ENCODE assay signal across 38 mouse cellular contexts in the genomic region with DNA sequence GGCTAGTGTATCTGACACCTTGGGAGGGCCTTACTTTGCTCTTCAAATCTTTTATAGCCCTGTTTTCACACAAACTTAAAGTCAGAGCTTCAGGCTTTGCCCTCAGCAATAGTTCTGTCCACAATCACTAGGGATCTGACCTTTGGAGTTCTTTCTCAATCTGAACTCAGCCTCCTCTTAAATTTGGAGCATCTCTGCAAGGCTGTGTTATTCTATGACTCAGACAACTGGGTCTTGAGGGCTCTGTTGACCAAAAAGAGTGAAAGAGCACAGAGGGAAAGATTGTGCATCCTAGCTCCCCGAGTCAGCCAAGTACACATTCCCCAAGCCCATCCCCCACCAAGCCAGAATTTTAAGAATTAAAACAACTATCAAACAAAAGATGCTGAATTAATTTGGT. TPM values are rescaled to one million over a fixed set of nuclear protein-coding genes. Genes with fewer than 3 reads are reported as not detected.
"Had no signal": no experiment of that assay in that cellular context is flagged by ENCODE, and none has a peak within 500 bp of the region (broad histone marks: within the 10 kb centered on the region; RNA-seq: fewer than 3 reads in every experiment).

No protein-coding gene starts in this region.

- ATAC-seq: liver, embryonic 12.5 days; liver, postnatal 0 days; lung, postnatal 0 days; midbrain, embryonic 13.5 days; midbrain, embryonic 15.5 days; midbrain, embryonic 16.5 days had no signal

- H3K4me3 ChIP-seq: limb, embryonic 10.5 days; limb, embryonic 12.5 days; limb, embryonic 13.5 days; limb, embryonic 15.5 days; liver, embryonic 12.5 days; liver, embryonic 13.5 days; liver, embryonic 15.5 days; lung, embryonic 15.5 days; megakaryocyte, embryonic 14.5 days; midbrain, embryonic 10.5 days; midbrain, embryonic 12.5 days; midbrain, embryonic 13.5 days; midbrain, embryonic 15.5 days; myocyte; neural tube, embryonic 12.5 days; neural tube, embryonic 13.5 days had no signal

- H3K36me3 ChIP-seq: limb, embryonic 10.5 days; limb, embryonic 12.5 days; limb, embryonic 13.5 days; limb, embryonic 15.5 days; liver, embryonic 12.5 days; liver, embryonic 13.5 days; liver, embryonic 15.5 days; lung, embryonic 15.5 days; midbrain, embryonic 10.5 days; midbrain, embryonic 12.5 days; midbrain, embryonic 13.5 days; midbrain, embryonic 15.5 days; neural tube, embryonic 12.5 days; neural tube, embryonic 13.5 days had no signal

- H3K9me3 ChIP-seq: limb, embryonic 10.5 days; limb, embryonic 12.5 days; limb, embryonic 15.5 days; liver, embryonic 12.5 days; liver, embryonic 13.5 days; liver, embryonic 15.5 days; lung, embryonic 15.5 days; midbrain, embryonic 10.5 days; midbrain, embryonic 12.5 days; midbrain, embryonic 13.5 days; midbrain, embryonic 15.5 days; neural tube, embryonic 12.5 days; neural tube, embryonic 13.5 days had no signal

- H3K4me1 ChIP-seq: limb, embryonic 10.5 days; limb, embryonic 12.5 days; limb, embryonic 13.5 days; limb, embryonic 15.5 days; liver, embryonic 12.5 days; liver, embryonic 13.5 days; liver, embryonic 15.5 days; lung, embryonic 15.5 days; megakaryocyte, embryonic 14.5 days; midbrain, embryonic 10.5 days; midbrain, embryonic 12.5 days; midbrain, embryonic 13.5 days; midbrain, embryonic 15.5 days; neural tube, embryonic 12.5 days; neural tube, embryonic 13.5 days had no signal

- H3K9ac ChIP-seq: limb, embryonic 12.5 days; limb, embryonic 13.5 days; limb, embryonic 15.5 days; liver, embryonic 12.5 days; liver, embryonic 13.5 days; liver, embryonic 14.5 days; liver, embryonic 15.5 days; liver, postnatal 0 days; lung, embryonic 14.5 days; lung, embryonic 15.5 days; midbrain, embryonic 12.5 days; midbrain, embryonic 13.5 days; midbrain, embryonic 15.5 days; neural tube, embryonic 12.5 days; neural tube, embryonic 13.5 days had no signal

- DNase-seq: left cerebral cortex, postnatal 4 days; liver; liver, embryonic 13.5 days; liver, postnatal 0 days; lung, adult 18-20 months; lung, adult 2 months; lung, embryonic 14.5 days; lung, postnatal 10 days; lung, postnatal 14 days; lung, postnatal 36 days; lung, postnatal 4 days had no signal

- H3K27me3 ChIP-seq: limb, embryonic 12.5 days; limb, embryonic 13.5 days; limb, embryonic 15.5 days; liver, embryonic 12.5 days; liver, embryonic 13.5 days; liver, embryonic 15.5 days; lung, embryonic 15.5 days; megakaryocyte, embryonic 14.5 days; midbrain, embryonic 12.5 days; midbrain, embryonic 13.5 days; midbrain, embryonic 15.5 days; neural tube, embryonic 12.5 days; neural tube, embryonic 13.5 days had no signal

- H3K4me2 ChIP-seq: limb, embryonic 12.5 days; limb, embryonic 13.5 days; limb, embryonic 15.5 days; liver, embryonic 11.5 days; liver, embryonic 12.5 days; liver, embryonic 13.5 days; liver, embryonic 15.5 days; lung, embryonic 14.5 days; lung, embryonic 15.5 days; midbrain, embryonic 11.5 days; midbrain, embryonic 12.5 days; midbrain, embryonic 13.5 days; midbrain, embryonic 15.5 days; neural tube, embryonic 12.5 days; neural tube, embryonic 13.5 days had no signal

- H3K27ac ChIP-seq: limb, embryonic 10.5 days; limb, embryonic 12.5 days; limb, embryonic 13.5 days; limb, embryonic 15.5 days; liver, embryonic 12.5 days; liver, embryonic 13.5 days; liver, embryonic 14.5 days; liver, embryonic 15.5 days; lung, embryonic 15.5 days; macrophage; midbrain, embryonic 10.5 days; midbrain, embryonic 12.5 days; midbrain, embryonic 13.5 days; midbrain, embryonic 15.5 days; neural tube, embryonic 12.5 days; neural tube, embryonic 13.5 days had no signal

RNA-seq across cellular contexts. Expression of a gene that starts 37.7 kb away (rescaled TPM):
- total RNA-seq: megakaryocyte progenitor cell, adult 5-6 weeks; megakaryocyte, adult 5-6 weeks; megakaryocyte-erythroid progenitor cell, adult 5-6 weeks; monocyte, adult 5-6 weeks had no signal
- polyA plus RNA-seq: limb, embryonic 10.5 days; limb, embryonic 11.5 days; limb, embryonic 12.5 days; macrophage; myocyte; neural tube, embryonic 11.5 days had no signal
